Mouse (Mus musculus) kidney, embryonic 15.5 days (tissue): ENCODE data around the gene Tnr. TPM values are rescaled to one million over a fixed set of nuclear protein-coding genes. Genes with fewer than 3 reads are reported as not detected.

Experiments
- ATAC-seq: fragments of 200-750 bp; cut with Nextera tagmentation; replicated peaks from 2 replicates; pipeline ENCODE4 v1.8.0; 2017; ENCODE audit warnings: moderate TSS enrichment; ENCODE audit not compliant: low FRiP score
- H3K27ac ChIP-seq: fragments of 300-500 bp; sonication (generic); 2 replicates; pipeline ENCODE4 v1.5.1; 2015; ENCODE audit warnings: mild to moderate bottlenecking, inconsistent platforms
- H3K27me3 ChIP-seq: fragments of 300-500 bp; sonication (generic); 2 replicates; pipeline ENCODE4 v1.6.1; 2015; ENCODE audit warnings: inconsistent platforms
- H3K36me3 ChIP-seq: fragments of 300-500 bp; sonication (generic); 2 replicates; pipeline ENCODE4 v1.6.1; 2015; ENCODE audit warnings: inconsistent platforms
- H3K4me1 ChIP-seq: fragments of 300-500 bp; sonication (generic); 2 replicates; pipeline ENCODE4 v1.6.1; 2015; ENCODE audit warnings: inconsistent platforms
- H3K4me2 ChIP-seq: fragments of 300-500 bp; sonication (generic); 2 replicates; pipeline ENCODE4 v1.6.1; 2015; ENCODE audit warnings: moderate library complexity, mild to moderate bottlenecking, inconsistent platforms
- H3K4me3 ChIP-seq: fragments of 300-500 bp; sonication (generic); replicated peaks from 2 replicates; pipeline ENCODE4 v1.5.1; 2015; ENCODE audit warnings: mild to moderate bottlenecking, inconsistent platforms
- H3K9ac ChIP-seq: fragments of 300-500 bp; sonication (generic); 2 replicates; pipeline ENCODE4 v1.6.1; 2015; ENCODE audit warnings: mild to moderate bottlenecking, inconsistent platforms
- H3K9me3 ChIP-seq: fragments of 300-500 bp; sonication (generic); replicated peaks from 2 replicates; pipeline ENCODE4 v1.6.1; 2016; ENCODE audit warnings: inconsistent platforms
- WGBS: fragments of 180-500 bp; shearing (Covaris S2); methylation state at CpG from one replicate; pipeline ENCODE4 v1.1.7; 2015; ENCODE audit warnings: mixed read lengths; 5-methylcytosine and 5-hydroxymethylcytosine counted together
- polyA plus RNA-seq: library from polyadenylated mRNA; unstranded; fragments of >200 nt; fragmentation: Nextera tagmentation; extraction: Ambion mirVana; gene quantifications from 2 replicates; pipeline ENCODE4 v1.2.1, GENCODE M21; 2015

The Tnr gene
- polyA plus RNA-seq, result not detected in 2 replicates

DNA sequence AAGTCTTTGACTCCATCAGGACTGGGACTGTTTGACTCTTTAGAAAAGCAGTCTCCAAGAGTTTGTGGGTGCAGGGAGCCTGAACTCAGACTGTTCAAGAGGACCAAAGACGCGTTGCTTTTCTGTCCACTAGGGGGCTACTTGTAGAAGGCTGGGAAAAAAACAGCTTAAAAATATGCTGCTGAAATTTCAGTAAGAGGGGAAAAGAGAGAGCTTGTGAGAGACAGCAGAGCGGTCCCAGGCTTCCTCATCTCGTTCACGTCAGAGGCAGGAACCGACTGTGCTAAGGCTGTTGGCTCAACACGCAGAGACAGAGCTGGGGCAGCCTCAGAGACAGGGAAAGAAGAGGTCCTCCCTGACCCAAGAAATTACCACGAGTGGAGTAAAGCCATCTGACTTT lies at the start of gene Tnr:
Gene Tnr (plus strand): TSS at position 192 of the 400 bp plus-strand sequence.
- Histone ChIP-seq H3K27ac (no peak within 1 kb of the TSS), H3K4me3 (no peak within 1 kb of the TSS), H3K9ac (no peak within 1 kb of the TSS), H3K4me1 (0 out of 2 replicates have a peak, but pooled peaks cover 2% of the 10 kb centered on the region), H3K4me2 (no peak within 1 kb of the TSS), H3K9me3 (no peaks in the 10 kb centered on the region), H3K36me3 (no peaks in the 10 kb centered on the region), H3K27me3 (peaks cover 23% of the 10 kb centered on the region)
- no peak for ATAC-seq
- WGBS, result 2% methylated on average over 8 of the region's 8 CpGs

DNA sequence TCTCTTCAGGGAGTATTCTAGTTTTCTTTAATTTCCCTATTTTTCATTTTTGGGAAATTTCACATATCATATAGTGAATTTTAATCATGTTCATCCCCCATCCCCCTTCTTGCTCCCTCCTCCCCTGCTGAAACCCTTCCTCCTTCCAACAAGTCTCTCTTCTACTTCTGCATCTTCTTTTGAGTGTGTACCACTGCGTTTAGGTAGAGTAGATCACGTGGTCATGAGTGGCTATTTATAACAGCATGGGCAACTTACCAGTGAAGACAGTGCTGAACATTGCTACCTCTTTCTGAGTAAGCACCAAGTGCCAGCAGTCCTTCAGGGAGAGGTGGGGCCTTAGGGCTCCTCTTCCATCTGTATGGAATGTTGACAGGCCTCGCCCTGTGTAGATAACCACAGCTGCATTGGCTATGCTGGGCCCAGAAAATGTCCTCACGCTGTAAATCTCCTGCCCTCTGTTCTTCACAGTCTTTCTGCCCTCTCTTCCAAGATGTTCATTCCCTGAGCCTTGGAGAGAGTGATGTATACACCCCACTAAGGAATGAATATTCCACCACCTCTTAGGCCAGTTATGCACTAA lies 33.6 kb upstream of the Tnr start:
- WGBS, result 83% methylated on average over 4 of the region's 4 CpGs
- no peak for ATAC-seq
- no peaks in the 10 kb centered on the region for H3K9me3 ChIP-seq

DNA sequence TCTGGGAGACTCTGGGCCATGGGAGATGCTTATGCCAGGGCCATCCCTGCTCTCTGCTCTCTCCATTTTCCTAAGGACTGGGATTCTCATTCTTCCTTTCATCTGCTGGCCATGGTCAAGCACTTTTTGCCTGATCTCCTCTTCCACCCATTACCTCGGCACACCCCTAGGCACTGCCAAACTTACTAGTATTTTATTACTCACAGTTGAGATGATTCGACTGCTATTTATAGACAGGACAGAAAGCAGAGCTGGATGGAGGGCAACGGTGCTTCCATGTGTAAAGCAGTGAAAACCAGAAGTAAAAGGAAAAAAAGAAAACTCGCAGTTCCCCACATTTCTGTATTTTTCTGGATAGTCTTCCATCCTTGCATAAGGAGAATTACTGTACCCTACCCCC lies 31.0 kb upstream of the Tnr start:
- Histone ChIP-seq H3K9ac (no peak overlapping the region), H3K36me3 (no peaks in the 10 kb centered on the region), H3K4me3 (no peak overlapping the region), H3K4me2 (no peak overlapping the region), H3K4me1 (no peaks in the 10 kb centered on the region), H3K27me3 (no peaks in the 10 kb centered on the region), H3K9me3 (no peaks in the 10 kb centered on the region), H3K27ac (no peak overlapping the region)
- 79% methylated on average over 4 of the region's 4 CpGs for WGBS
- ATAC-seq, result no peak

More for the DNA sequence above, 33.6 kb upstream of the Tnr start:
- Histone ChIP-seq H3K4me3 (no peak overlapping the region), H3K27me3 (no peaks in the 10 kb centered on the region), H3K36me3 (no peaks in the 10 kb centered on the region), H3K9ac (no peak overlapping the region), H3K4me2 (no peak overlapping the region), H3K27ac (no peak overlapping the region), H3K4me1 (no peaks in the 10 kb centered on the region)

DNA sequence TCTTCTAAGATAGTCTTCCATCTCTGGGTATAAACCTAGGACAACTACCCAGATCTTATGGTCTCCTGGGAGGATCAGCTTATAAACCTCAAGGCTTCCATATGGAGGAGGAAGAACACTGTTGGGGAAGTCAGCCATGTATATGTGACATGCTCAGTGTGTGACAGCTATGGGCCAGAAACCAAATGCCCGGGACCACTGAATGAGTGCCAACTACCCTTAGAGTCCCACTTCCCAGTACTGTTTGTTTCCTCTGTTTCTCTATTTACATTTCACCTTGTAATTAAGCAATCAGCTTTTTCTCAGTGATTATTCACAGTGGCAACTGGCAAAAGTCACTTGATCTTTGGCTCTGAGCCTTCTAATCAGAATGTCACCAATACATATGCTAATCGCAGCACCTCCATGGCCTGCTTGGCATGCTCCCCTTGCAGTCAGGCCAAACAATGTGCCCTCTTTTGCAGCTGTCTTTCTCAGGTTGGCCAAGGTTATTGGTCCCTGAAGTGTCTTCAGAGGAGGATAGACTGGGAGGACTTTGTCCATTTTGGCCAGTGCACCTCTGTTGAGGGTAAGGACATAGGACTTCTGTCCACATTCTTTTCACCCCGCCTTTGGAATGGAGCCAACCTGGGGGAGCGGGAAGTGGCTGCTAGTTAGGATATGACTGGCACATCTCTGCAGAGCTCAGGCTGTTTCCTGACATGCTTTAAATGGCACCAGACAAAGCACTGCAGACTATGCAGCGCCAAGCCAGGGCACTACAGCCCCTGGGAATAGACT lies 29.7 kb upstream of the Tnr start:
- H3K4me2 ChIP-seq, result no peak overlapping the region
- no peak overlapping the region for H3K4me3 ChIP-seq
- no peaks in the 10 kb centered on the region for H3K27me3 ChIP-seq
- no peaks in the 10 kb centered on the region for H3K36me3 ChIP-seq
- 75% methylated on average over 5 of the region's 5 CpGs for WGBS
- no peaks in the 10 kb centered on the region for H3K9me3 ChIP-seq
- H3K27ac ChIP-seq, result no peak overlapping the region
- H3K9ac ChIP-seq, result no peak overlapping the region
- H3K4me1 ChIP-seq, result no peaks in the 10 kb centered on the region
- no peak for ATAC-seq

DNA sequence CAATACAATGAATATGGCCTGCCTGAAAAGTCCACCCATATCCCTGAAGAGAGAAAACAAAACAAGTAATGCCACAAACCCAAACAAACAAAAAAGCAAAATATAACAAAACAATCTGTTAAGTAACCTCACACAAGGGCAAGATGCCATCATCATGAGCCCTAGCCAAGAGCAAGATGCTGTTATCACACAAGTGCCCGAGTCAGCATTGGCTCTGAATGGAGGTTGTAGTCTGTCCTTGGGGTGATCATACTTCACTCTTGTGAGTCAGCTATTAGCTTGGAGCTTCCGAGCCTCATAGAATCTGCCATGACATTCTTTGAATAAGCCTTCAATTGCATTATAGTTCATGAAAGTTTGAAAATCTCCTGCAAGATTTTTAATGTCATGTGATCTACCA lies 25.3 kb upstream of the Tnr start:
- 82% methylated on average over 2 of the region's 2 CpGs for WGBS
- Histone ChIP-seq H3K9me3 (no peaks in the 10 kb centered on the region), H3K27me3 (no peaks in the 10 kb centered on the region), H3K27ac (no peak overlapping the region), H3K36me3 (no peaks in the 10 kb centered on the region), H3K4me3 (no peak overlapping the region), H3K4me1 (no peaks in the 10 kb centered on the region), H3K9ac (no peak overlapping the region), H3K4me2 (no peak overlapping the region)
- no peak for ATAC-seq

DNA sequence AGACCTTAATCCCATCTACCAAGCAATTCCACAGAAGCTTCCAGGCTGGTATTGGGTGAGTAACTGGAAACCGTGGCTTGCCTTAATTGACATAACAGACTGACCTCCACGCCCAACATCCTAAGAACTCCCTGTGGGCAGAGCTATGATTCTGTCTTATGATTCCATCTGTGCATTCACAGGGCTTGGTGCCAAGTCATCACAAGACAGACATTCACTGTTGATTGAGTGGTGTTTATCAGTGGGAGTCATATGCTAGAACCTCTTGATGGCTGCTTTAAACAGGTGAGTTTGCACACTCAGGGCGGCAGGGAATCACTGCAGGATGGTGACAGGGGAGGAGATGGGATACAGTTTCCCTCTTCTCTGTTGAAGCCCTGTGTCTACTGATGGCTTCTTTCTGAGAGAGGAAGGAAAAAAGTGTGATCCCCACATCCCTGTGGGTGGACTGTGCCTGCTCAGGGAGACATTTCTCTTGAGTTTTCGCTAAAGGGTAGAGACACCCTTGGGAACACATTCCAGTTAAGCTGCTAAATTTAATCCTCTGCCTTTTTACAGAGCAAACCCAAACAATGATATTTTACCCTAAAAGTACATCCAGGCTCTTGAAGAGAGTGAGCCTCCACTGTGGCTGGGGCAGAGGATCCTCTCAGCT lies 23.6 kb upstream of the Tnr start:
- WGBS, result 79% methylated on average over 4 of the region's 4 CpGs
- no peak overlapping the region for H3K4me2 ChIP-seq
- H3K9me3 ChIP-seq, result no peaks in the 10 kb centered on the region
- no peaks in the 10 kb centered on the region for H3K4me1 ChIP-seq
- no peak overlapping the region for H3K9ac ChIP-seq
- H3K36me3 ChIP-seq, result no peaks in the 10 kb centered on the region
- H3K27me3 ChIP-seq, result no peaks in the 10 kb centered on the region
- no peak overlapping the region for H3K4me3 ChIP-seq
- no peak for ATAC-seq
- no peak overlapping the region for H3K27ac ChIP-seq

DNA sequence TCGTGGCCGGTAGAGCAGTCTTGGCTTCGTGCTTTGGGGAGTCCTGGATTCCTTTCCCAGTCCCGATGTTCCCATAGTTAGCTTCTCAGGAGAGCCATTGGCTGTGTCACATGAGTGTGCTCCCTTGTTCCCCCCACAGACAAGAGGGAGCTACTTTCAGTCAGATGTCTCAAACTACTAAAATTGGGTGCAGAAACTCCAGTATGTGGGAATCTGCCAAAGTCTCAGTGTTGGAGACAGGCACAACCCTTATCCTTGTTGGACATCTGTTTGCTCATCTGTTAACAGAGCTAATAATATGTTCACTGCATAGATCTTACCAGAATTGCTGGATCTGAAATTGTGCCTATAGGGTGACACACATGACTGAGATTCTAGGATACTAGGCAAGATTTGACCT lies 21.7 kb upstream of the Tnr start:
- no peaks in the 10 kb centered on the region for H3K4me1 ChIP-seq
- no peak overlapping the region for H3K27ac ChIP-seq
- H3K4me2 ChIP-seq, result no peak overlapping the region
- no peaks in the 10 kb centered on the region for H3K36me3 ChIP-seq
- H3K27me3 ChIP-seq, result no peaks in the 10 kb centered on the region
- 84% methylated on average over 4 of the region's 4 CpGs for WGBS
- H3K9me3 ChIP-seq, result no peaks in the 10 kb centered on the region
- no peak overlapping the region for H3K4me3 ChIP-seq
- no peak for ATAC-seq
- H3K9ac ChIP-seq, result no peak overlapping the region

DNA sequence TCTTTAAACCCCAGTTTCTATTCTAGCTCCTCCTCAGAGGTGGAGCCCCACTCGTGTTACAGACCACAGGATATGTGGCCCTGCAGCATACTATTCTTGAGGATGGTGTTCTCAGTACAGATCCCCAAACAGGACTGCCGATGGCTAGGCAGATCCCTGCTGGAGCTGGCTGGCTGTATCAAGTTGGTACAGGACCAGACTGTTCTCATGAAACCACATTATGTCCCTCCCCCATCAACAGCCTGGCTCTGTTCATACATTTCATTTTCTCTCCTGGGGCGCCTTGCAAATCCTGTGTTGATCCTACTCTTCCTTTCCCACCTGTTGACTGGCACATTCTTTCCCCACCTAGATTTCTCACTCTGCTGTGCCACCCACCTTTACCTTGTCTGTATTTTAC lies 12.9 kb upstream of the Tnr start:
- Histone ChIP-seq H3K4me3 (no peak overlapping the region), H3K36me3 (no peaks in the 10 kb centered on the region), H3K9me3 (no peaks in the 10 kb centered on the region), H3K4me1 (no peaks in the 10 kb centered on the region), H3K27ac (no peak overlapping the region), H3K4me2 (no peak overlapping the region), H3K27me3 (no peaks in the 10 kb centered on the region), H3K9ac (no peak overlapping the region)
- 76% methylated on average over 3 of the region's 3 CpGs for WGBS
- ATAC-seq, result no peak

DNA sequence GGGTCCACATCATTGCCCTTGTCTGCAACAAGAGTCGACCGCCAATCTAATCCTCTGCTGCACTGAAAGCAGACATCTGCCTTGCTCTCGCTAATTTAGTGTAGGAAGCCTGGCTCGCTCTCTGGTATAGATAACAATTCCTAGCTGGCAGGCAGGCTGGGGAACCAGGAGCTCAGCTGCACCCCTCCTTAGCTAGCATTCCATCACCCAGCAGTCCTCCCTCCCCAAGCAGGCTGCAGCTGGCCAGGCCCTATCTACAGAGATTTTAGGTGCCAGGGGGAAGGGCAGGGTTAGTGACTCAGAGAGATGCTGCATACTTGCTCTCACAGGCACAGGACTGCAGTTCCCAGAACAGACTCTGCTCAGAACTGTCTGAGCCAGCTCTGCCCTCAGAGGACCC lies 5.9 kb upstream of the Tnr start:
- 51% methylated on average over 4 of the region's 4 CpGs for WGBS
- 0 out of 2 replicates have a peak, but pooled peaks cover 6% of the 10 kb centered on the region for H3K27me3 ChIP-seq
- no peak for ATAC-seq

DNA sequence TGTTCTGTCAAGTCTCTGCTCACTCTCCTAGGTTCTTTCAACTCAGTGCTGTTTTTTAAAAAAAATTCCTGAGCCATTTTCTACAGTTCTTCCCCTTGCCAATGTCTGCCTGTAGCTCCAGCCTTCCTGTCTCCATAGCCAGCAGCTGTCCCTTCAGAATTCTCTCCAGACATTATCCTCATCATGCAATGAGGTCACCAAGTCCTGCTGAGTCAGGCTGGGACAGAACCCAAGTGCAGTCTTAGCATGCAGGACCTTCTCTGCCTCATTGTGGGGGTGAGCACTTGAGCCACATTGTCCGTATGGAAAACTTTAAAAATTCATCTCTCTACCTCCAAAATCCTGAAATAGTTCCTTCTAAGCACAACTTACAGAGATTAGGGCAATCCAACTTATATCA lies 4.4 kb upstream of the Tnr start:
- H3K4me2 ChIP-seq, result no peak overlapping the region
- 71% methylated on average over 1 of the region's 1 CpGs for WGBS
- 0 out of 2 replicates have a peak, but pooled peaks cover under 1% of the 10 kb centered on the region for H3K4me1 ChIP-seq
- no peak overlapping the region for H3K9ac ChIP-seq
- H3K27ac ChIP-seq, result no peak overlapping the region
- no peaks in the 10 kb centered on the region for H3K36me3 ChIP-seq
- ATAC-seq, result no peak
- 0 out of 2 replicates have a peak, but pooled peaks cover 7% of the 10 kb centered on the region for H3K27me3 ChIP-seq
- no peaks in the 10 kb centered on the region for H3K9me3 ChIP-seq
- H3K4me3 ChIP-seq, result no peak overlapping the region

More for the DNA sequence above, 5.9 kb upstream of the Tnr start:
- no peaks in the 10 kb centered on the region for H3K9me3 ChIP-seq
- H3K4me1 ChIP-seq, result no peaks in the 10 kb centered on the region
- no peak overlapping the region for H3K27ac ChIP-seq
- H3K36me3 ChIP-seq, result no peaks in the 10 kb centered on the region
- H3K4me3 ChIP-seq, result no peak overlapping the region
- no peak overlapping the region for H3K9ac ChIP-seq
- no peak overlapping the region for H3K4me2 ChIP-seq

DNA sequence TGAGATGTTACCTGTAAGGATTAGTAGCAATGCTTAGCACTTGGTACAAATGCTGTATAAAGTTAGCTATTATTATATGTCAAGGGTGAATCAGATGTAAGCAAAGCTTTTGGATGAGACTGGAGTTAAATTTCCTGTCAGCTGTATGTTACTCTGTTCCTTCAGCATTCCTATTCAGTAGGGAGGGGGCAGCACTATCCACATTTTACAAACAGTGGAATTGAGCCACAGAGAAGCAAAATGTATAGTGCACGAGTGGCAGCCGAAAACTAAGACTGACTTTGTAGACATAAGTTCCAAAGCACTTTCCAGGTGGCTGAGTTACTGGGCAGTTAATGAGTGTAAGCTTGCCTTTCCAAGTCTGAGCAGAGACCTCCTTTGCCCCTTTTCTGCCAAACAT lies 500 bp upstream of the Tnr start:
- ATAC-seq, result no peak
- 77% methylated on average over 2 of the region's 2 CpGs for WGBS
- Histone ChIP-seq H3K4me1 (0 out of 2 replicates have a peak, but pooled peaks cover 2% of the 10 kb centered on the region), H3K9me3 (no peaks in the 10 kb centered on the region), H3K27me3 (peaks cover 23% of the 10 kb centered on the region), H3K36me3 (no peaks in the 10 kb centered on the region), H3K4me3 (no peak overlapping the region), H3K9ac (no peak overlapping the region), H3K27ac (no peak overlapping the region), H3K4me2 (no peak overlapping the region)

DNA sequence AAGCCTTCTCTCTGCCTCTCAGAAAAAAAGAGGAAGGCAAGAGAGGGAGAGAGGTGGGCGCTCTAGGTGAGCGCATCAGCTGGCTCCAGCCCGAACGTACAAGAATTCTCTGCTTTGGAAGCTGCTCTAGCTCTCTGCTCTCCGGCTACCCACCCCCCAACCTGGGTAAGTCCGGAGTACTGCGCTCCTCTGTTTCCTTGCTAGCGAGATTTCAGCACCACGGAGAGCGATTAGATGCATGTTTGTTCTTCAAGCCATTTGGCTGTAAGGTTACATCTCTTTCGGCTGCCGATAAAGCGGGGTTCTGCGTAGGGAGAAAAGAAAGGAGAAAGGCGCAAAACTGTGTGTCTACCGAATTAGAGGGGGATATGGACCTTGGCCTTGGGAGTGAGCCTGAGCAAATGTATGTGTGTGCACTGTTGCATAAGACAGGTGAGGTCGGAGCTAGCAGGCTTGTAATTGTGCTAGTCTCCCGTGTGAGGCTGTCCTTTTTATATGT lies 531 bp downstream of the Tnr start:
- no peak overlapping the region for H3K27ac ChIP-seq
- H3K9me3 ChIP-seq, result no peaks in the 10 kb centered on the region
- no peak overlapping the region for H3K4me3 ChIP-seq
- no peak overlapping the region for H3K9ac ChIP-seq
- H3K4me1 ChIP-seq, result 0 out of 2 replicates have a peak, but pooled peaks cover 2% of the 10 kb centered on the region
- H3K27me3 ChIP-seq, result peaks cover 23% of the 10 kb centered on the region
- WGBS, result 1% methylated on average over 18 of the region's 18 CpGs
- no peak overlapping the region for H3K4me2 ChIP-seq
- ATAC-seq, result peak; percentile 78
- H3K36me3 ChIP-seq, result no peaks in the 10 kb centered on the region
